Mouse (Mus musculus) gastrocnemius, postnatal 4 days (tissue): ENCODE results near the gene Dio3. TPM values are rescaled to one million over a fixed set of nuclear protein-coding genes. Genes with fewer than 3 reads are reported as not detected.

Experiments
- DNase-seq, 2 experiments: peaks; one replicate each; pipeline ENCODE4 v3.0.0; 2021 to 2022; ENCODE audit warnings: low spot score in 2 of 2, mixed read lengths in 2 of 2
- microRNA-seq: library from miRNA; unstranded; fragments of <30 nt; microRNA quantifications from one replicate; pipeline ENCODE4 v1.2.0, GENCODE M21; 2021
- total RNA-seq, 2 experiments: library from RNA; stranded (reverse); gene quantifications; 2 replicates each; pipeline ENCODE4 v1.2.3; 2021

Dio3 gene
- total RNA-seq, 2 experiments from 2014 or later, result 0.23 TPM; not detected in 1

DNA sequence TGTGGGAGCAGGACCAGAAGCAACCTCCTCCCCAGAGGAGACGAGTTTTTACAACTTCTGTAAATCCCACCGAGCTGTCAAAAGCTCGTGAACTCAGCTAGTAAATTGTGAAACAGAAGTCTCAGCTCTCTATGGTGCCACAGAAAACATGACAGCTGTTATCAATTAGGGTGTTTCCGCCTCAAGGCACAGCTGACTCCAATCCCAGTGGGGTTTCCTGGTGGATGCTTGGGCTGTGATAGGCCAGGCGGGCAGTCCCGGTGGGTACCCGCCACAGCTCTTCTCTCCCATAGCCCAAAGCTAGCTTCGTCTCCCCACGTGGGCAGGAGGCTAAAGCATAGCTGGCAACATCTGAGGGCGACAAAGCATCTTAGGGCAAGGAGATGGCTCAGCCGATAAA lies 19.8 kb downstream of the Dio3 start:
- no peak for DNase-seq

DNA sequence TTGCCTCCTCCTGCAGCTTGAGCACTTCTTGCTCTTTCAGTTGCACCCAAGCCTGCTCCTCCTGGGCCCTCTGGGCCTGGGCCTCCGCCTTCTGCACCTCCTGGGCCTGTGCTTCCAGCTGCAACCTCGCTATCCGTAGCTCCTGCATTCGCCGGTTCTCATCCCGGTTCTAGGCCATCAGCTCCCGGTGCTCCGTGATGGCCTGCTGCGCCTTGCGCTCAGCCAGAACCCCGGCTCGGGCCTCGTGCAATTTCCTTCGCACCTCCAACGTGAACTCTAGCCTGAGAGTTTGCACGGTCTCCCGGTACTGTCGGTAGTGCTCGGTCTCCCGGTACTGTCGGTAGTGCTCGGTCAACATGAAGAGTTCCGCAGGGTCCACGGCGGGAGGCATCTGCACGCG lies 40.8 kb downstream of the Dio3 start:
- no peak for DNase-seq

Small RNA genes lying within 50 kb of the gene (microRNA-seq; reads per million reads assigned to microRNA genes)
- gene Mir1247, result not detected

Other genes starting within 250 kb of the Dio3 start
- gene Ppp2r5c, start 168.1 kb downstream of the Dio3 start, total RNA-seq, result 10 to 100 TPM; 87.5 to 88.8 TPM